Mouse (Mus musculus): Measurements from ENCODE around the gene Mapk11.

Mapk11 gene

DNA sequence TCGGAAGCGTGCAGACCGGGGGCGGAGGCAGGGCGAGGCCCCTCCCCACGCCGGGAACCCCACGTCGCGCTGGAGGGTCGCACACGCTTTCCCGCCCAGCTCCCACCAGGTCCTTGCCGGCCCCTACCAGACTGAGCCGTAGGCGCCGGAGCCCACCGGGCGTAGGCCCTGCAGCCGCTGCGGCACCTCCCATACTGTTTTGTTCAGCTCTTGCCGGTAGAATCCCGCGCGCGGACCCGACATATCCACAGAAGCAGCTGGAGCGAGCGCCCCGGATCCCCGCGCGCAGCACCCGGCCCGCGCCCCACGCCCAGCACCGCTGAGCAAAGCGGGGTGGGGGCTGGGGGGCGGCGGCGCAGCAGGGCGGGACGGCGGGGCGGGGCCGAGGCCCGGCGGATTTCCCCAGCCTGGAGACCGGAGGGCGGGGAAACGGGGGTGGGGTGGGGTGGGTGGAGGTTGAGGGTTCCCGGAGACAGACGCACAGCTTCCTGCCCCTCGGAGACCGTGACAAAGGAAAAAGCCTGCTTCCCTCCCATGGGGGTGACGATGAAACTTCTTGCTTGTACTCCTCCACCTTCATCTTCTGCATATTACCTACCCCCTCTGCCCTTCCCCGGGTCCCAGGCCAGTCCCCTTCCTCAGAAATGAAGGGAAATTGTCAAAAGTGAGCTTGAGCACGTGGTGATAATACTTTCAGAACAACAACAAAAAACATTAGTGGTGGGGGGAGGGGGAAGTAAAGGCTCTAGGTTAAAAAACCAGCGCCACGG lies at the start of gene Mapk11:
Mapk11 (minus strand) TSS at position 358 of the 770 bp plus-strand sequence.
- peak; percentile 48 for DNase-seq

DNA sequence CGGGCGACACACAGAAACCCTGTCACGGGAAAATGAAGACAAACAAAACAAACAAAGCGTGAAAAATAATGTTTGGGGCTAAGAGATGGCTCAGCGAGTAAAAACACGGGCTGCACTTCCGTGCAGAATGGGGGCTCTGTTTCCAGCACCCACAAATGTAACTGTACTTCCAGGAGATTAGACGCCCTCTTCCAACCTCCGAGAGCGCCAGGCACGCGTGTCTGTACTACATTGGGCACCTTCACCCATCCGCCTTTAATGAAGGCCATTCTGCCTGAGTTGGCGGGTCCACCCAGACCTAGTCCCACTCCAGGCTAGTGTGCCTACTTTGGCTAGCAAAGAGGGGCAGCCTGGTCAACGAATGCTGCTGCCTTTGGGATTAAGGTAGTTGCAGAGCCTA lies 47.6 kb upstream of the Mapk11 start:
- DNase-seq = peak; percentile 20

- peak; percentile 99 for DNase-seq
Observed at GRCm38 (mm10) chr15:89196313-89196706, 46.9 kb upstream of the Mapk11 start, which contains the start of gene Dennd6b. Gene Dennd6b (minus strand): TSS chr15:89196496.

GRCm38 (mm10) chr15:89195690-89196312 lies 46.4 kb upstream of the Mapk11 start:
- peak; percentile 95 for DNase-seq

DNA sequence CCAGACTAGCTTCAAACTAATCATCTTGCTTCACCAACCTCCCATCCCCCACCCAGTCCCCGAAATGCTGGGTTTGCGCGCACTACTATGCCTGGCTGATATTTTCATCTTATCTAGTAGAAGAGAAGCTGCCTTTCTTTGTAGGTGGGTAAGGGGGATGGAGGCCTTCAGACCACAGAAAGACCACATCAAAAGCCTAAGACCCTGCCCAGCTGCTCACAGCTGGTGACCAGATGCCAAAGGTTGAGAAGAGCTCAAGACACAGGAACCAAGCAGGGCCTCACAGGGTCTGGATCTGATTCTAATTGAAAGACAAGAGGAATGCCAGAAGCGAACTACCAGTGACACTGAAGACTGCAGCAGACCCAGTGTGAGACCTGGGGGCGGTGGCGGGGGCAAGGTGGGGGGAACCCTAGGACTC lies 45.8 kb upstream of the Mapk11 start:
- peak; percentile 19 for DNase-seq

GRCm38 (mm10) chr15:89184937-89185227 lies 35.5 kb upstream of the Mapk11 start:
- DNase-seq = no peak

- no peak for DNase-seq
Observed at GRCm38 (mm10) chr15:89184141-89184936, 34.9 kb upstream of the Mapk11 start.

DNA sequence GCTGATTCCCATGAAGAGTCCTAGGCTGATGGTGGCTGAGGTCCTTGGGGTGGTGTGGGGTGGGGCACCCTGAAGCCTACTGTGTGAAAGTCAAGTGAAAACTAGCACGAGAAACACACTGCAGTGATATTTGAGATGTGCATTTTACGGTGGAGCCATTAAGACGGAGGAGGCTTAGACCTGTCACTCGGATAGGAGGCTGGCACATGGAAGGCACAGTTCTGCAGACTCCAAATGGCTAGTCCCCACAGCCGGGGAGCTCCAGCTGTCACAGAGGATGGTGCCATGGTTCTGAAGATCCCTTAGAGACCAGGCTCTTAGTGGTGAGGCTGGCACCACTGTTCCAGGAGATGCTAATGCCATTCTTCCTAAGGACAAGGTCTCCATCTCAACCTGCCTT lies 33.4 kb upstream of the Mapk11 start:
- no peak for DNase-seq

DNA sequence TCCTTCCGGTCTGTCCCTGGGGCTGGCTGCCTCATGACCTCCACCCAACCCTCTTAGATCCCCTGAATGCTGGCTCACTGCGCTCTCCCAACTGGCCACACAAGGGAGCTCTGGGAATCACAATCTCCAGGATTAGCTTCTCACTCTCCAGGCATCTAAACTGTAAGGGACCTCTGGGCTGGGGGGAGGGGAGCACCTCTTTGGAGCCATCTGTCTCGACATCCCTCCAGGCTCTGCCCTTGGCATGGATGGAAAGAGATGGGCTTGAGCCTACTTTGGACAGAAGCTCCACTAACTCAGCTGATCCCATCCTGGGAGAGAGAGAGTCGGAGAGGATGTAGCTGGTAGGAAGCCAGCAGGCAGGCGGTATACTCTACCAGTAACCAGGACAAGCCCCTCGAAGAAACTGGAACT lies 32.9 kb upstream of the Mapk11 start:
- peak; percentile 65 for DNase-seq

DNA sequence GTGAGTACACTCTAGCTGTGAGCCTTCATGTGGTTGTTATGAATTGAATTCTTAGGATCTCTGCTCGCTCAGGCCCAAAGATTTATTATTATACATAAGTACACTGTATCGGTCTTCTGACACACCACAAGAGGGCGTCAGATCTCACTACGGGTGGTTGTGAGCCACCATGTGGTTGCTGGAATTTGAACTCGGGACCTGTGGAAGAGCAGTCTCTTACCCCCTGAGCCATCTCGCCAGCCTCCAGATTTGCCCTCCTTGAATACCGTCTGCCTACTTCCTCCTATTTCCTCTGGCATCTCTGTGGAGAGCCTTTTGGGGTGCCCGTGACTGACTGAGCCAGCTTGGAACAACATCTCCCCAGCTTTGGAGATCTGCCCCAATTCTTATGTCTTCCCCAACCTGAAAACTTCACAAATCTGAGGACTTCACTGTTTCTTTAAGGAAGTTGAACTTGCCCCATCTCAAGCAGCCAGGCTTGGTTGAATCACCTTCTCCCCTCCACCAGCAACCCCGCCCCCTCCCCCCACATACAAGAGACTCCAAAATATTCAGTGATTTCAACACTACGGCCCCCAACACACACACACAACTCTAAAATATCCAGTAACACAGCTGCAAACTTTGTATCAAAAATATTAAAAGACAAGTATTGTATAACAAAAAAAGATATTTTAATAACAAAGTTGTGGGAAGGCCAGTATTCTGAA lies 32.3 kb upstream of the Mapk11 start:
- no peak for DNase-seq

GRCm38 (mm10) chr15:89180571-89181229 lies 31.3 kb upstream of the Mapk11 start, which contains the start of gene Plxnb2:
Gene Plxnb2 (minus strand): TSS chr15:89180788.
- DNase-seq = peak; percentile 86

GRCm38 (mm10) chr15:89180081-89180541 lies 30.7 kb upstream of the Mapk11 start:
- peak; percentile 55 for DNase-seq

DNA sequence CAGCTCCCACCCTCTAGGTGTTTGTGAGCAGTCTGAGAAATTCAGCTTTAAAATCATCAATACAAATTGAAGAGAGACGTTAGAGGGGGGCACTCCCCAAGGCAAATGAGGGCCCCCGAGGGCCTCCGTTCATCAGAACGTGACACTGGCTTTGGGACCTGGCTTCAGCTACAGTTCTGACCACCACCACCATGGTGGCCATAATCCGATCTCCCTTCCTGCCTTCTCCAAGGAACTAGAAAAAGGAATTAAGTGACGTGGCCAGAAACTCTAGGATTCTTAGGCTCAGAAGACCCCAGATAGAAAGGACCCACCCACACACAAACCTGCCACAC lies 30.2 kb upstream of the Mapk11 start:
- DNase-seq = no peak

DNA sequence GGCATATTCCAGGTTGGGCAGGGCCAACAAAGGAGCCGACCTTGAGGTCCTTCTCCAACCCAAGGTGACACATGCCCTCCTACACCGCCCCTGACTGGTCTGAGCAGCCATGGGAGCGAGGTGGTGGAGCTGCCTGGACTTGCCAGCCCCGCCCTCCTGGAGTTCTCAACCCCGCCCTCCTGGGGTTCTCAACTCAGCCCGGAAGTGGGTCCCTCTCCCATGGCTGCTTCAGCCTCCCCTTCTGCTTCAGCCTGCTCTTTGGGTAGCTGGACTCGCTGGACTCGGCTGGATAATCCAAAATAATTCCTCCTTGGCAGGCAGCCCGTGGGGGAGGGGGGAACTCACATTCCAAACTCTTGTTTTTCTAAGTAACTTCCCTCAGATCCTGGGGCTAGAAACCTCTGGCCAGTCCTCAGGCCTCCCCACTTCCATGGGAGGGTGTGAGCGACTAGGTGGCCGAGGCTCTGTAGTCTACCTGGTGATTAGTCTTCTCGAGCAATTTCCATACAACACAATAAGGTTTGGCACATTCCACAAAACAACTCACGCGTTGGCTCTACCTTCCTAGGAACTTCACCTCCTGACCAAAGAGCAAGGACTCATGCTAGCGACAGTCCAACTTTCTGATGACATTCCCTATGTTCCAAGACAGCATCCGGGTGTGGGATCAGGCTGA lies 29.7 kb upstream of the Mapk11 start:
- peak; percentile 95 for DNase-seq

DNA sequence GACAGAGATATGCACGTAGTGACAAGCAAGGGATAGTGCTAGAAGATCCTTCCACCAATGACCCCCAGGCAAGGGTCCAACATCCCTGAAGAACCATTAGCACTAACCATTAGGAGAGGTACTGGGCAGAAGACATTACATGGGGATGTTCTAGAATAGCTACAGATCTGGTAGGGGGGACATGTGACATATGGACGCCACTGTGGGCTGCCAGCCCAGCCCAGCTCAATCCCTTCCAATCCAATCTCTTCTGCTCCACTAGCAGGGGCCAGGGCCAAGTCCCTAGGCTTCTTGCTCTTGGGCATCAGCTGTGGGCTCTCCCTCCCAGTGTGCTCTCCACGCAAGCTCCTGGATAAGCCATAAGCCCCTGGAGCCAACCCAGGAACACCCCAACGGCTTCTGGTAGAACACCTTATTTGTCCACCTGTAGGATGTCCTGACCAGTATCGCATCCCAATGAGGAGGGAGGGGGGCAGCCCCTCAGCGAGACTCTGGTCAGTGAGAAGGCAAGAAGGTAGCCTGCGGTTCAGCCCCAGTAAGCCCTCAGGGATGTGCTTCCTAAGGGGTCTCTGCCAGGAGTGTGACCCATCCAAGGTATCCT lies 28.9 kb upstream of the Mapk11 start:
- DNase-seq = no peak

- DNase-seq = peak; percentile 68
Observed at GRCm38 (mm10) chr15:89177576-89178259, 28.3 kb upstream of the Mapk11 start.

- peak; percentile 96 for DNase-seq
Observed at GRCm38 (mm10) chr15:89177121-89177520, 27.7 kb upstream of the Mapk11 start.

DNA sequence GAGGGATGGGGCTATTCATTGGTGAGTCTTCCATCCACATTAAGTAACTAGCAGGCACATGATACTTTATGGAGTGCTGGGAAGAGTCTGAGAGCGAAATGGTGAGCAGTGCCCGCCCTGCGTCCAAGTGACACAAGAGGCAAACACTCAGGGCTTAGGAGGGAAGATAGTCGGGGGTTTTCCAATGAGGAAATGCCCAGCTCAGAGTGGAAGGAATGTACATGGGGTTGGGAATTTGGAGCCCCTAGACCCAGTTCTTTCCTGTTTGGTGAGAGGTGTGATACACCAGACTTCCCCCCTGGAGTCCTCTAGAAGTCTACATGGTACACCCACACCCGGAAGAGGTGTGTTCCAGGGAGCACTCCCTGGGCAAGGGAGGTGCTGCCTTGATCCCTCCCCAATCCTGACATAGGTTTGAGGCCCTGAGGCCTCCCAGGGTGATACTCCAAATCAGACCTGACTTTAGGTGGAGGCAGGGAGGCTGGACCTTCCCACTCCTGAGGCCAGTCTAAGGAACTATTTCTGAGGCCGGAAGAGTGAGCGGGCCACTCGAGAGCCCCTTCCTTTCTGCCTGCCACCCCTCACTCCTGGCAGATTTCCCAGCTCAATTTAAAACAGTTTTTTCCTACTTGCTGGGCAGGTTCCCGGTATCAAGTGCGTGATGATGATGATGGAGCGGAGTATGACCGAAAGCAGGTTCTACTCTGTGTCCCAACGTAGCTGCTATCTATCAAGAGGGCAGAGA lies 26.2 kb upstream of the Mapk11 start:
- DNase-seq = no peak

DNA sequence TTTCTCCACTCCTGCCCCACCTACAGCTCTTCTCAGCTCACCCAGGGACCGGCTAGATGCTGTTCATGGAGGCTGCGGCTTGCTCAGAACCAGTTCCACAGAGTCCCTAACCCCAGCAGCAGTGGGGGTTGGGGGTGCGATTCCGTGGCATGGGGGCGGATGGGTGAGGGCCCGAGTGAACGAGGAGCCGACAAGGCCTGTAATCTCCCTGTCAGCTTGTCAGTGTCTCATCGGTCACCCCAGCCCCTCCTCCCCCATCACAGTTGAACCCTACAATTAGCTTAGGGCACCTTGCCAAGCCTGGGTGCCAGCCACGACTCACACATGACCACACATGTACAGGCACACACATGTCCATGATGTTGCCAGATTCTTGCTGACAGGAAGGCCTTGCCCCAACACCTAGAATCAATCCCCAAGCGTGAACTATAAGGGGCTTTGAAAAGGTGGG lies 25.5 kb upstream of the Mapk11 start:
- peak; percentile 40 for DNase-seq

DNA sequence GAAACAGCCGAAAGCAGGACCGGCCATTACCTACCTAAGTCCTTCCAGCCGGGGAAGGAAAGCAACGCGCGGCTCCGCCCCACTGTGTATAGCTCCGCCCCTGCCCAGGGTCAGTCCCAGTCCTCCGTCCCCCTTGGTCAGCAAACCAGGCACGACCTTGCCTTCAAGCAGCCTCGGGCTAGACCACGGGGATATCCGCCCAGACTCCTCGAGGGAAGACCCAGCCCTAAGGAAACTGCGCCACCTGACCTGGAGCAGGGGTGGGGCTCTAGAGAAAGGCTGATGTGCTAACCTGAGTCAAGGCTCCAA lies 24.4 kb upstream of the Mapk11 start:
- peak; percentile 93 for DNase-seq

Data from kidney, adult 9 months (tissue).